In the genomic region with DNA sequence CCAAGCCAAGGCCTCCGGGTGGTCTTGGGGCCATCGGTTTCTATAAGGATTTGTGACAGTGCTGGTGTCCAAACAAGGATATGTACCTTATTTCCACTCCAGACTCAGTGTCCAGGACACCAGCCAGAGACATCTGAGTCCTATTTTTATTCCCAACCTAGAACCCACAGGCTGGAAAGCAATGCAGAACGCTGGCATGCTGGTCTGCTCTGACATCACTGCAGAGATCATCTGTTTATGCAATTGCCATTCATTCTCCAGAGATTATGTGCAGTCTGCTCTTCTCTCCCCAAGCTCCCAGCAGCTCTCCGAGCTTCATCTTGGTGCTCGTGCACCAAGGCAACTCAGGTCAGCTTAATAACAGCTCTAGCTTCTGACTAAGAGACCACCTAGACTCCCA, we compare ENCODE assay signal across 15 mouse cellular contexts. TPM values are rescaled to one million over a fixed set of nuclear protein-coding genes. Genes with fewer than 3 reads are reported as not detected.
A peak's percentile ranks its signal among the peaks of the same experiment; 100 is the strongest.
DNase-seq lines count a peak whose midpoint lies in the region; ATAC-seq and TF ChIP-seq lines count a peak whose summit lies in the region.
"Had no signal": no experiment of that assay in that cellular context is flagged by ENCODE, and none has a peak within 500 bp of the region (broad histone marks: within the 10 kb centered on the region; RNA-seq: fewer than 3 reads in every experiment).

No protein-coding gene starts in this region.

- no peaks in the 10 kb centered on the region for H3K36me3 ChIP-seq in hindbrain, embryonic 11.5 days (ENCODE audit: control insufficient read depth, insufficient read depth, low read length)
- H3K36me3 ChIP-seq in kidney, embryonic 16.5 days (ENCODE audit: insufficient read depth, low read length), result no peaks in the 10 kb centered on the region
- H3K36me3 ChIP-seq in liver, postnatal 0 days (replicated peaks; ENCODE audit: insufficient read depth, low read length), result no peaks in the 10 kb centered on the region
- H3K36me3 ChIP-seq: limb, embryonic 12.5 days; lung, embryonic 15.5 days; midbrain, embryonic 10.5 days; neural tube, embryonic 13.5 days had no signal

- TF ChIP-seq EP300 in liver, postnatal 0 days (IDR thresholded peaks at IDR 0.05; ENCODE audit: low read depth), result no peak

- no peak overlapping the region for H3K27ac ChIP-seq in hindbrain, embryonic 11.5 days (ENCODE audit: low read depth, low read length)
- no peak overlapping the region for H3K27ac ChIP-seq in kidney, embryonic 16.5 days (ENCODE audit: low read length)
- H3K27ac ChIP-seq in liver, postnatal 0 days (ENCODE audit: low read depth), result no peak overlapping the region
- H3K27ac ChIP-seq: kidney, postnatal 0 days; limb, embryonic 12.5 days; lung, embryonic 15.5 days had no signal

- H3K27me3 ChIP-seq in hindbrain, embryonic 11.5 days (ENCODE audit: control insufficient read depth, insufficient read depth, low read length), result no peaks in the 10 kb centered on the region
- H3K27me3 ChIP-seq in kidney, embryonic 16.5 days (ENCODE audit: insufficient read depth, low read length), result no peaks in the 10 kb centered on the region
- H3K27me3 ChIP-seq in liver, postnatal 0 days (ENCODE audit: insufficient read depth, low read length), result no peaks in the 10 kb centered on the region
- H3K27me3 ChIP-seq: limb, embryonic 12.5 days; lung, embryonic 15.5 days; neural tube, embryonic 13.5 days had no signal

- H3K4me2 ChIP-seq in hindbrain, embryonic 11.5 days (replicated peaks; ENCODE audit: low read depth, low read length), result no peak overlapping the region
- H3K4me2 ChIP-seq in kidney, embryonic 16.5 days (replicated peaks; ENCODE audit: low read depth, low read length), result no peak overlapping the region
- no peak overlapping the region for H3K4me2 ChIP-seq in liver, postnatal 0 days (ENCODE audit: low read depth, low read length)
- H3K4me2 ChIP-seq: limb, embryonic 12.5 days; lung, embryonic 15.5 days; neural tube, embryonic 13.5 days had no signal

- peaks cover 2% of the 10 kb centered on the region; the same call in 1 of the 2 replicates for H3K4me1 ChIP-seq in hindbrain, embryonic 11.5 days (replicated peaks; ENCODE audit: control insufficient read depth, insufficient read depth, low read length)
- H3K4me1 ChIP-seq in kidney, embryonic 16.5 days (ENCODE audit: insufficient read depth, low read length), result peaks cover 22% of the 10 kb centered on the region
- 0 out of 2 replicates have a peak, but pooled peaks cover 3% of the 10 kb centered on the region for H3K4me1 ChIP-seq in liver, postnatal 0 days (ENCODE audit: insufficient read depth)

- ATAC-seq in hindbrain, embryonic 11.5 days (ENCODE audit: low FRiP score), result no peak
- ATAC-seq in kidney, embryonic 16.5 days (ENCODE audit: low FRiP score, low TSS enrichment), result no peak
- ATAC-seq in liver, postnatal 0 days, result no peak

- no peak overlapping the region for H3K4me3 ChIP-seq in hindbrain, embryonic 11.5 days (ENCODE audit: low read depth, low read length)
- H3K4me3 ChIP-seq in kidney, embryonic 16.5 days (ENCODE audit: low read length), result no peak overlapping the region
- H3K4me3 ChIP-seq in liver, postnatal 0 days (ENCODE audit: low read depth, low read length), result no peak overlapping the region
- H3K4me3 ChIP-seq: limb, embryonic 12.5 days; lung, embryonic 15.5 days; neural tube, embryonic 13.5 days had no signal

- no peaks in the 10 kb centered on the region for H3K9me3 ChIP-seq in hindbrain, embryonic 11.5 days (ENCODE audit: control insufficient read depth, low read length)
- no peaks in the 10 kb centered on the region for H3K9me3 ChIP-seq in kidney, embryonic 16.5 days (ENCODE audit: low read length)
- no peaks in the 10 kb centered on the region for H3K9me3 ChIP-seq in liver, postnatal 0 days (ENCODE audit: low read length)
- H3K9me3 ChIP-seq: limb, embryonic 12.5 days; lung, embryonic 15.5 days; midbrain, embryonic 10.5 days; neural tube, embryonic 13.5 days had no signal

- H3K9ac ChIP-seq in hindbrain, embryonic 11.5 days (ENCODE audit: low read depth, low read length), result no peak overlapping the region
- H3K9ac ChIP-seq in kidney, embryonic 16.5 days (replicated peaks; ENCODE audit: low read length), result no peak overlapping the region
- H3K9ac ChIP-seq in liver, postnatal 0 days (replicated peaks), result no peak overlapping the region
- H3K9ac ChIP-seq: limb, embryonic 12.5 days; lung, embryonic 15.5 days; neural tube, embryonic 13.5 days had no signal

- WGBS in hindbrain, embryonic 11.5 days, result 65% methylated on average over 5 of the region's 5 CpGs
- 66% methylated on average over 5 of the region's 5 CpGs for WGBS in kidney, embryonic 16.5 days
- WGBS in liver, postnatal 0 days (ENCODE audit: insufficient replicate concordance), result 72% methylated on average over 5 of the region's 5 CpGs

- TF ChIP-seq CTCF in liver, postnatal 0 days (IDR thresholded peaks at IDR 0.05; ENCODE audit: low read depth), result no peak

- DNase-seq in heart, postnatal 4 days, result peak; percentile 1
- no peak for DNase-seq in heart, adult 9 months (ENCODE audit: low spot score in 2 of 2)
- DNase-seq in 3134 (ENCODE audit: extremely low read depth, insufficient read length, low spot score), result peak; percentile 25
- DNase-seq in brain, adult 2 months (ENCODE audit: low read depth, low spot score), result peak; percentile 86
- DNase-seq in layer of hippocampus, adult 9-11 months, result peak; percentile 62
- no peak for DNase-seq in hindbrain, embryonic 11.5 days (ENCODE audit: low spot score)
- no peak for DNase-seq in liver, postnatal 0 days
- DNase-seq: adrenal gland, postnatal 10 days; thymus, adult 2 months had no signal

RNA-seq across cellular contexts. Expression of gene Kalrn, which starts 12.5 kb away (rescaled TPM):
- 10 to 100 TPM; 41.1 to 41.7 TPM for total RNA-seq in heart, postnatal 4 days (2021)
- 20.8 and 25.6 TPM in 2 replicates for polyA plus RNA-seq in hindbrain, embryonic 11.5 days (2014; fragmentation: Nextera tagmentation; extraction: Ambion mirVana)
- 15.2 and 16.5 TPM in 2 replicates for polyA plus RNA-seq in kidney, embryonic 16.5 days (2015; fragmentation: Nextera tagmentation; extraction: Ambion mirVana)
- polyA plus RNA-seq in liver, postnatal 0 days (2015; fragmentation: Nextera tagmentation; extraction: Ambion mirVana), result 12.8 and 16.7 TPM in 2 replicates

Comparison
In these comparisons a context has a peak if more than half of its experiments do, and no peak if none do; other contexts are left out.
1. DNase-seq: peak in heart, postnatal 4 days (single experiment), 3134 (single experiment), brain, adult 2 months (single experiment) and layer of hippocampus, adult 9-11 months (single experiment); none in heart, adult 9 months (0 of 2), hindbrain, embryonic 11.5 days (single experiment) and liver, postnatal 0 days (single experiment).